Comparison of ENCODE assay signal across 16 mouse cellular contexts in genomic region chr1:151301904-151302303, GRCm38 (mm10). TPM values are rescaled to one million over a fixed set of nuclear protein-coding genes. Genes with fewer than 3 reads are reported as not detected.
A peak's percentile ranks its signal among the peaks of the same experiment; 100 is the strongest.
DNase-seq lines count a peak whose midpoint lies in the region; ATAC-seq and TF ChIP-seq lines count a peak whose summit lies in the region.
"Had no signal": no experiment of that assay in that cellular context is flagged by ENCODE, and none has a peak within 500 bp of the region (broad histone marks: within the 10 kb centered on the region; RNA-seq: fewer than 3 reads in every experiment).

No protein-coding gene starts in this region.

- peak; percentile 51 for DNase-seq in embryonic facial prominence, embryonic 14.5 days (ENCODE audit: low spot score)
- no peak for DNase-seq in embryonic facial prominence, embryonic 10.5 days (ENCODE audit: low spot score)
- DNase-seq in hindbrain, postnatal 0 days (ENCODE audit: low spot score), result peak; percentile 57
- DNase-seq in hindbrain, embryonic 10.5 days (ENCODE audit: low spot score), result no peak
- no peak for DNase-seq in midbrain, embryonic 10.5 days (ENCODE audit: low spot score)
- peak; percentile 70 for DNase-seq in midbrain, postnatal 0 days (ENCODE audit: low spot score)
- no peak for DNase-seq in kidney, postnatal 36 days
- DNase-seq: cerebellum, adult 11-12 months; cerebellum, postnatal 25 days; gastrocnemius, postnatal 36 days; kidney, adult 9 months; kidney, postnatal 4 days had no signal

- H3K4me1 ChIP-seq in embryonic facial prominence, embryonic 14.5 days (ENCODE audit: control insufficient read depth, insufficient read depth, low read length), result no peaks in the 10 kb centered on the region
- no peaks in the 10 kb centered on the region for H3K4me1 ChIP-seq in embryonic facial prominence, embryonic 10.5 days
- no peaks in the 10 kb centered on the region for H3K4me1 ChIP-seq in hindbrain, postnatal 0 days (ENCODE audit: insufficient read depth, low read length)
- H3K4me1 ChIP-seq in hindbrain, embryonic 10.5 days (replicated peaks), result no peaks in the 10 kb centered on the region
- peaks cover 7% of the 10 kb centered on the region; the same call in 1 of the 2 replicates for H3K4me1 ChIP-seq in midbrain, embryonic 16.5 days (ENCODE audit: control insufficient read depth, insufficient read depth, low read length)
- no peaks in the 10 kb centered on the region for H3K4me1 ChIP-seq in midbrain, embryonic 10.5 days
- 0 out of 2 replicates have a peak, but pooled peaks cover 2% of the 10 kb centered on the region for H3K4me1 ChIP-seq in midbrain, postnatal 0 days (ENCODE audit: insufficient read depth, low read length)

- no peaks in the 10 kb centered on the region for H3K36me3 ChIP-seq in embryonic facial prominence, embryonic 14.5 days (ENCODE audit: control insufficient read depth, insufficient read depth, low read length)
- no peaks in the 10 kb centered on the region for H3K36me3 ChIP-seq in embryonic facial prominence, embryonic 10.5 days (replicated peaks)
- H3K36me3 ChIP-seq in hindbrain, postnatal 0 days (ENCODE audit: insufficient read depth, low read length), result no peaks in the 10 kb centered on the region
- no peaks in the 10 kb centered on the region for H3K36me3 ChIP-seq in hindbrain, embryonic 10.5 days
- H3K36me3 ChIP-seq in midbrain, embryonic 16.5 days (ENCODE audit: control insufficient read depth, insufficient read depth, low read length), result no peaks in the 10 kb centered on the region
- no peaks in the 10 kb centered on the region for H3K36me3 ChIP-seq in midbrain, embryonic 10.5 days
- no peaks in the 10 kb centered on the region for H3K36me3 ChIP-seq in midbrain, postnatal 0 days (ENCODE audit: insufficient read depth, low read length)
- H3K36me3 ChIP-seq: liver, embryonic 15.5 days had no signal

- H3K9ac ChIP-seq in embryonic facial prominence, embryonic 14.5 days (ENCODE audit: low read depth, low read length), result no peak overlapping the region
- no peak overlapping the region for H3K9ac ChIP-seq in hindbrain, postnatal 0 days (replicated peaks; ENCODE audit: low read length)
- no peak overlapping the region for H3K9ac ChIP-seq in midbrain, embryonic 16.5 days (ENCODE audit: low read depth, low read length)
- H3K9ac ChIP-seq in midbrain, postnatal 0 days (replicated peaks; ENCODE audit: low read length, poor library complexity, severe bottlenecking), result no peak overlapping the region
- H3K9ac ChIP-seq: liver, embryonic 15.5 days had no signal

- no peak overlapping the region for H3K27ac ChIP-seq in embryonic facial prominence, embryonic 14.5 days (replicated peaks; ENCODE audit: low read depth, low read length)
- H3K27ac ChIP-seq in embryonic facial prominence, embryonic 10.5 days (replicated peaks), result no peak overlapping the region
- no peak overlapping the region for H3K27ac ChIP-seq in hindbrain, postnatal 0 days
- no peak overlapping the region for H3K27ac ChIP-seq in hindbrain, embryonic 10.5 days
- H3K27ac ChIP-seq in midbrain, embryonic 16.5 days (ENCODE audit: low read length), result no peak overlapping the region
- no peak overlapping the region for H3K27ac ChIP-seq in midbrain, embryonic 10.5 days (replicated peaks)
- peak overlapping the region; percentile 55; the same call in 1 of the 2 replicates for H3K27ac ChIP-seq in midbrain, postnatal 0 days (ENCODE audit: low read depth, low read length)
- H3K27ac ChIP-seq: liver, embryonic 15.5 days had no signal

- H3K4me3 ChIP-seq in embryonic facial prominence, embryonic 14.5 days (ENCODE audit: low read depth, low read length), result no peak overlapping the region
- no peak overlapping the region for H3K4me3 ChIP-seq in embryonic facial prominence, embryonic 10.5 days
- H3K4me3 ChIP-seq in hindbrain, postnatal 0 days (ENCODE audit: low read length), result no peak overlapping the region
- H3K4me3 ChIP-seq in hindbrain, embryonic 10.5 days, result no peak overlapping the region
- H3K4me3 ChIP-seq in midbrain, embryonic 16.5 days (ENCODE audit: low read depth, low read length), result no peak overlapping the region
- H3K4me3 ChIP-seq in midbrain, embryonic 10.5 days, result no peak overlapping the region
- no peak overlapping the region for H3K4me3 ChIP-seq in midbrain, postnatal 0 days (ENCODE audit: low read depth, low read length)
- H3K4me3 ChIP-seq: liver, embryonic 15.5 days had no signal

- H3K27me3 ChIP-seq in embryonic facial prominence, embryonic 14.5 days (replicated peaks; ENCODE audit: control insufficient read depth, insufficient read depth, low read length), result no peaks in the 10 kb centered on the region
- H3K27me3 ChIP-seq in embryonic facial prominence, embryonic 10.5 days (replicated peaks; ENCODE audit: low read depth, poor library complexity, severe bottlenecking), result no peaks in the 10 kb centered on the region
- no peaks in the 10 kb centered on the region for H3K27me3 ChIP-seq in hindbrain, postnatal 0 days (ENCODE audit: insufficient read depth, low read length)
- H3K27me3 ChIP-seq in hindbrain, embryonic 10.5 days (ENCODE audit: insufficient read depth, poor library complexity, severe bottlenecking), result no peaks in the 10 kb centered on the region
- H3K27me3 ChIP-seq in midbrain, embryonic 16.5 days (ENCODE audit: control insufficient read depth, insufficient read depth, low read depth, low read length), result no peaks in the 10 kb centered on the region
- no peaks in the 10 kb centered on the region for H3K27me3 ChIP-seq in midbrain, embryonic 10.5 days (ENCODE audit: low read depth, poor library complexity, severe bottlenecking)
- no peaks in the 10 kb centered on the region for H3K27me3 ChIP-seq in midbrain, postnatal 0 days (ENCODE audit: insufficient read depth, low read length)
- H3K27me3 ChIP-seq: liver, embryonic 15.5 days had no signal

- WGBS in embryonic facial prominence, embryonic 14.5 days, result 48% methylated on average over 3 of the region's 3 CpGs
- WGBS in embryonic facial prominence, embryonic 10.5 days, result 78% methylated on average over 3 of the region's 3 CpGs
- WGBS in hindbrain, postnatal 0 days, result 37% methylated on average over 3 of the region's 3 CpGs
- WGBS in hindbrain, embryonic 10.5 days, result 84% methylated on average over 3 of the region's 3 CpGs
- 50% methylated on average over 3 of the region's 3 CpGs for WGBS in midbrain, embryonic 16.5 days
- WGBS in midbrain, embryonic 10.5 days, result 81% methylated on average over 3 of the region's 3 CpGs
- WGBS in midbrain, postnatal 0 days, result 40% methylated on average over 3 of the region's 3 CpGs

- ATAC-seq in embryonic facial prominence, embryonic 14.5 days (ENCODE audit: low read depth), result no peak
- ATAC-seq in hindbrain, postnatal 0 days, result peak; percentile 55; the same call in 1 of the 2 replicates
- ATAC-seq in midbrain, embryonic 16.5 days, result peak; percentile 80; the same call in 1 of the 2 replicates
- 0 out of 2 replicates have a peak, but pooled peaks have one; percentile 41 for ATAC-seq in midbrain, postnatal 0 days (ENCODE audit: low FRiP score)
- ATAC-seq: CD4-positive, CD25-positive, alpha-beta regulatory T cell, adult 4 months had no signal

- no peak overlapping the region for H3K4me2 ChIP-seq in embryonic facial prominence, embryonic 14.5 days (ENCODE audit: low read depth, low read length)
- H3K4me2 ChIP-seq in hindbrain, postnatal 0 days (ENCODE audit: low read depth, low read length), result no peak overlapping the region
- H3K4me2 ChIP-seq in midbrain, embryonic 16.5 days (ENCODE audit: low read length), result no peak overlapping the region
- H3K4me2 ChIP-seq in midbrain, postnatal 0 days (ENCODE audit: low read depth, low read length, poor library complexity, severe bottlenecking), result no peak overlapping the region
- H3K4me2 ChIP-seq: heart, embryonic 11.5 days; liver, embryonic 15.5 days had no signal

- TF ChIP-seq CTCF in hindbrain, postnatal 0 days (IDR thresholded peaks at IDR 0.05; ENCODE audit: low read depth), result no peak
- TF ChIP-seq CTCF in midbrain, postnatal 0 days (IDR thresholded peaks at IDR 0.05), result no peak

- no peaks in the 10 kb centered on the region for H3K9me3 ChIP-seq in embryonic facial prominence, embryonic 14.5 days (ENCODE audit: control insufficient read depth, low read length)
- H3K9me3 ChIP-seq in embryonic facial prominence, embryonic 10.5 days, result no peaks in the 10 kb centered on the region
- no peaks in the 10 kb centered on the region for H3K9me3 ChIP-seq in hindbrain, postnatal 0 days (ENCODE audit: low read length)
- H3K9me3 ChIP-seq in hindbrain, embryonic 10.5 days, result no peaks in the 10 kb centered on the region
- no peaks in the 10 kb centered on the region for H3K9me3 ChIP-seq in midbrain, embryonic 16.5 days (replicated peaks; ENCODE audit: control insufficient read depth, low read length, poor library complexity, severe bottlenecking)
- H3K9me3 ChIP-seq in midbrain, embryonic 10.5 days (replicated peaks), result no peaks in the 10 kb centered on the region
- no peaks in the 10 kb centered on the region for H3K9me3 ChIP-seq in midbrain, postnatal 0 days (ENCODE audit: low read length)
- H3K9me3 ChIP-seq: liver, embryonic 15.5 days had no signal

RNA-seq across cellular contexts. Expression of gene Ivns1abp, which starts 42.4 kb away (rescaled TPM):
- 221 and 236 TPM in 2 replicates for polyA plus RNA-seq in embryonic facial prominence, embryonic 14.5 days (2014; fragmentation: Nextera tagmentation; extraction: Ambion mirVana)
- 402 and 404 TPM in 2 replicates for polyA plus RNA-seq in embryonic facial prominence, embryonic 10.5 days (2016; fragmentation: Nextera tagmentation; extraction: Ambion mirVana)
- total RNA-seq in hindbrain, postnatal 0 days (2014; rRNA removed), result 121 and 129 TPM in 2 replicates
- 140 and 143 TPM in 2 replicates for polyA plus RNA-seq in hindbrain, postnatal 0 days (2015; fragmentation: Nextera tagmentation; extraction: Ambion mirVana)
- polyA plus RNA-seq in hindbrain, embryonic 10.5 days (2016; fragmentation: Nextera tagmentation; extraction: Ambion mirVana), result 299 and 375 TPM in 2 replicates
- 260 and 271 TPM in 2 replicates for polyA plus RNA-seq in midbrain, embryonic 16.5 days (2015; fragmentation: Nextera tagmentation; extraction: Ambion mirVana)
- polyA plus RNA-seq in midbrain, embryonic 10.5 days (2016; fragmentation: Nextera tagmentation; extraction: Ambion mirVana), result 407 and 414 TPM in 2 replicates
- total RNA-seq in midbrain, postnatal 0 days (2014; rRNA removed), result 164 and 176 TPM in 2 replicates
- polyA plus RNA-seq in midbrain, postnatal 0 days (2015; fragmentation: Nextera tagmentation; extraction: Ambion mirVana), result 167 and 169 TPM in 2 replicates

Comparison
In these comparisons a context has a peak if more than half of its experiments do, and no peak if none do; other contexts are left out.
1. DNase-seq: peak in embryonic facial prominence, embryonic 14.5 days (single experiment), hindbrain, postnatal 0 days (single experiment) and midbrain, postnatal 0 days (single experiment); none in embryonic facial prominence, embryonic 10.5 days (single experiment), hindbrain, embryonic 10.5 days (single experiment), midbrain, embryonic 10.5 days (single experiment) and kidney, postnatal 36 days (0 of 2).